Mouse (Mus musculus) left cerebral cortex, adult 11 months (tissue): ENCODE data around the gene Kpna4.
"Not testable (repeated sequence)": the region's sequence is repeated elsewhere in the genome, so short reads cannot be mapped to it uniquely, and the experiment has no call there.

Experiments
- DNase-seq: peaks from one replicate; pipeline ENCODE4 v3.0.0; 2022; ENCODE audit warnings: low spot score

Kpna4 gene

DNA sequence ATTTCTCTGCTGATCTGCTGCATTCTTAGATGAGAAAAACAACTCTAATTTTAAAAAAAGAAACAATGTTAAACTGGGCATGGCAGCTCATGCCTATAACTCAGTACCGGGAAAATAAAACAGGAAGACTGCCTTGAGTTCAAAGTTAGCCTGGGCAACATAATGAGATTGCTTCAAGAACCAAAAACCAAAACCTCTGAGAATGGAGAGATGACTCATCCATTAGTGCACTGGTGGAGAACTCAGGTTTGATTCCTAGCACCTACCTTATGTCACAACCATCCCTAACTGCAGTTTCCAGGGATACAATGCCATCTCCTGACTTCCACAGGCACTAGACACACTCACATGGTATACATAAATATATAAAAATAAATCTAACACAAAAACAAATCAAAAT lies 17.8 kb downstream of the Kpna4 start:
- DNase-seq, result no peak

GRCm38 (mm10) chr3:69094456-69094855 lies 32.5 kb downstream of the Kpna4 start:
- DNase-seq, result no peak

DNA sequence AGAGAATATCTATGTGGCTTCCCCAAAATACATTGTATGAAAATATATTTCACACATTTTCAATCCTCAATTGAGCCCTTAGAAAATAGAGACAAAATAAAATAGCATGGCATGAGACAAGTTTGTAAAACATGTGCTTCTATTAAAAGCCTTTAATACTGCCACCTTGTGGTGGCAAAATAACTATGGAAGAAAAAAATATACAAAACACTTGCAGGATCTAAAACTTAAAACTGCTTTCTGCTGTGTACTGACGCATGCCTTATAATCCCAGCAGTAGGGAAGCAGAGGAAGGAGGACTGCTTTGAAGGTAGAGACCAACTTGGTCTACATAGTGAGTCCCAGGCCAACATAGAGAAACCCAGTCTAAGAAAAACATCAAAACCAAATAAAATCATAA lies 62.9 kb downstream of the Kpna4 start:
- DNase-seq, result no peak

GRCm38 (mm10) chr3:69062764-69063163 lies 64.1 kb downstream of the Kpna4 start:
- no peak for DNase-seq

- no peak for DNase-seq
Measured at GRCm38 (mm10) chr3:69060672-69061071, 66.2 kb downstream of the Kpna4 start.

GRCm38 (mm10) chr3:69055871-69056270 lies 71.0 kb downstream of the Kpna4 start:
- DNase-seq, result no peak

GRCm38 (mm10) chr3:69054760-69055432 lies 72.0 kb downstream of the Kpna4 start:
- DNase-seq, result no peak

GRCm38 (mm10) chr3:69051894-69052293 lies 75.0 kb downstream of the Kpna4 start:
- DNase-seq, result no peak

DNA sequence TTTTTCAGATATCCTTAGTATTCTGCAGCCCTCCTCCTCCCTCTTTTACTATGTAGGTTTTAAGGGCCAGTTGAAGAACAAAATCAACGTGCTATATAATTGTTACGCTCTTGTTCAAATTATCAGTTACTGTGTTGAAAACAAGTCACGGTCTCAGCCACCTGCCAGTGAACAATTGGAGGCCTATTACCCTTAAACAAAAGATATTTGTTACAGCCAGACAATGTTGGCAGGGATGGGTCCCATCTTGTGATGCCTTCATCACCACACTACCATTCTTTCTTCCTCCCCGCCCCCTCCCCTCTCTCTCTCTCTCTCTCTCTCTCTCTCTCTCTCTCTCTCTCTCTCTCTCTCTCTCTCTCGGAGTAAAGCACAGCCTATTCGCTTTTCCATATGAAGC lies 77.9 kb downstream of the Kpna4 start:
- DNase-seq, result peak; percentile 41

GRCm38 (mm10) chr3:69047684-69048083 lies 79.2 kb downstream of the Kpna4 start:
- DNase-seq, result no peak

- no peak for DNase-seq
Measured at GRCm38 (mm10) chr3:69046509-69046908, 80.4 kb downstream of the Kpna4 start.

DNA sequence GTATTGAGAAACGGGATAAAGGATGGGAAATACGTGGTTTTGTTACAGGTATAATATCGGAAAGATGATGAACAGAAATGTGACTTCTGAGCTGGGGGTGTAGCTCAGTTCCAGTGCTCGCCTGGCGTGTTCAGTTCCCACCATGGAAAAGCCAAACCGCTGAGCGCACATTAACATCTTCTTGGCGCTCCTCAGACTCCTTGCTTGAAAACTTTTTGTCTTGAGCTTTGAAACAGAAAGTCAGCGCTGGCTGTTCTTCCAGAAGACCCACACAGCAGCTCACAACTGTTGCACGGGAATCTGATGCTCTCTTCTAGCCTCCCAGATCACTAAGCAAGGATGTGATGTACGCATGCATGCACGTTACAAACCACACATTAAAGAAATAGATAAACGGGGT lies 81.2 kb downstream of the Kpna4 start:
- no peak for DNase-seq

- no peak for DNase-seq
Measured at GRCm38 (mm10) chr3:69045400-69045703, 81.6 kb downstream of the Kpna4 start.

DNA sequence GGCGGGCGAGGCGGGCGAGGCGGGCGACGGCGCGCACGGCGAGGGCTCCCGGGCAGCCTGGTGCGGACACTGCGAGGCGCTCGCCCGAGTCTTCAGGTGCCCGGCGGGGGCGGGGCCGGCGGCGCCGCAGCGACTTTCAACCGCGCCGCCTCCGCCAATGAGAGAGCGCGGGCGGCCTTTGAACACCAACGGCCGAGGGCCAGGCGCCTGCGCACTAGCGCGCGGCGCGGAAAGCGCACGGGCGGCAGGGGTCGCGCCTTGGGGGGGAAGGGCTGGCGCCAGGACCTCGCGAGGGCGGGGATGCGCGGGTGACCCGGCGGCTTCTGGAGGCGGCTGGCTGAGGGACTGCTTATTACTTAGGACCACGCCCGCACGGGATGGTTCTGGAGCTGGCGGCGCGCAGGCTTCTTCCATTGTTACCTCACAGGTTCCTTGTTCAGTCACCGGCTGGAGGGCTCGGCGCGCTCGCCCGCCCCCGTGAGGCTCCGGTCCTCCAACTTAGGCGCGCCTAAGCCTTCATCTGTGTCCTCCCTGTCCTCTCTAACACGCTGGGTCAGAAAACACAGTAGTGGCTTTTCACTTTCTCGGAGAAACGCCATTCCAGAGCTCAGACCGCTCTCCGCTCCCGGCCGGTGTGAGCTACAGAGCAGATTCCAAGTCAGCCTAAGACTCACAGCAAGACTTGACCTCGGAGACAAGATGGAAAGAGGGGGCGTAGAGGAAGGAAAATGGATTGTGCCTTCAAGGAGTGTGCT lies 82.1 kb downstream of the Kpna4 start, which contains the start of gene Trim59:
TSS of gene Trim59 (minus strand) at position 111 of the 755 bp plus-strand sequence.
- peak; percentile 82 for DNase-seq

- no peak for DNase-seq
Measured at GRCm38 (mm10) chr3:69044167-69044591, 82.7 kb downstream of the Kpna4 start.

- DNase-seq, result no peak
Measured at GRCm38 (mm10) chr3:69041298-69041697, 85.6 kb downstream of the Kpna4 start.

DNA sequence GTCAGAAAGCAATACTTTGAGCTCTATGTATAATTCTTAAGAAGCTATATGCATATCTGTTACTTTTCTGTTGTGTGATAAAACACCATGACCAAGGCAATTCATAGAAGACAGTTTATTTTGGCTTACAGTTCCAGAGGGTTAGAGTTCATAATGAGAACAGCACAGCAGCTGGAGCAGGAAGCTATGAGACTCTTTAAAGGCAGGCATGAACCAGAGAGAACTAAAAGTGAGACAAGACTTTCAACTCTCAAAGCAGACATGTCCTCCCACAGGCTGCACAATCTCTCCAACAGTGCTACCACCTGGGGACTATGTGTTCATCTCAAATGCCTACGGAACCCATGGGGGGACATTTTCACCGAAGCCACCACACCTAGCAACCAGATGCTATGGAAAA lies 86.8 kb downstream of the Kpna4 start:
- no peak for DNase-seq

GRCm38 (mm10) chr3:69026133-69026783 lies 100.7 kb downstream of the Kpna4 start:
- DNase-seq, result no peak

DNA sequence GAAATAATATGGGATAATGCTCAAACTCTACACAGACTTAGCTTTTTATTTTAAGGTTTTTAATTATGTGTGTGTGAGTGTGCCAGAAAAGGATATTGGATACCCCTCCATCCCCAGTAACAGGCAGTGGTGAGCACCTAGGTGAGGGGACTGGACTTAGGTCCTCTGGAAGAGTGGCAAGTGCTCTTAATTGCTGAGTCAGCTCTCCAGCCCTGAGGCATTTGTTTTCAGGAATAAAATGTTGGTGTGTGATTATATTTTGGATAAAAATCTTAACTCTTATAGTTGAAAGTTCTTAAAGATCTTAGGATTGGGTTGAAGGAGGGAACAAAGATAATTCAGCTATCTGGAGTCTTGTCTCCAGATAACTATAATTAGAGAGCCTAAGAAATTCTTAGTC lies 106.1 kb downstream of the Kpna4 start:
- DNase-seq, result no peak

- no peak for DNase-seq
Measured at GRCm38 (mm10) chr3:69020285-69020684, 106.6 kb downstream of the Kpna4 start.

DNA sequence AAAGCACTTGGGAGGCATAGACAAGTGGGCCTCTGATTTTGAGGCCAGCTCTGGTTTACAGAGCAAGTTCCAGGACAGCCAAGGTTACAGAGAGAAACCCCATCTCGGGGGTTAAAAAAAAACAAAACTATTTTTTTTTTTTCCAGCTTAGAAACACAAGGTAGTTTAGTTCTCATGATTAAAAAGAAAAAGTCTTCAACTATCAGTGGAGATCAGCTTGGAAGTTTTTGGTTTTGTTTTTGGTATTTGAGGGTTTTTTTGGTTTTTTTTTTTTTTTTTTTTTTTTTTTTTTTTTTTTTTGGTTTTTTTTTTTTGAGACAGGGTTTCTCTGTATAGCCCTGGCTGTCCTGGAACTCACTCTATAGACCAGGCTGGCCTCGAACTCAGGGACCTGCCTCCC lies 108.3 kb downstream of the Kpna4 start:
- DNase-seq, result not testable (repeated sequence)

DNA sequence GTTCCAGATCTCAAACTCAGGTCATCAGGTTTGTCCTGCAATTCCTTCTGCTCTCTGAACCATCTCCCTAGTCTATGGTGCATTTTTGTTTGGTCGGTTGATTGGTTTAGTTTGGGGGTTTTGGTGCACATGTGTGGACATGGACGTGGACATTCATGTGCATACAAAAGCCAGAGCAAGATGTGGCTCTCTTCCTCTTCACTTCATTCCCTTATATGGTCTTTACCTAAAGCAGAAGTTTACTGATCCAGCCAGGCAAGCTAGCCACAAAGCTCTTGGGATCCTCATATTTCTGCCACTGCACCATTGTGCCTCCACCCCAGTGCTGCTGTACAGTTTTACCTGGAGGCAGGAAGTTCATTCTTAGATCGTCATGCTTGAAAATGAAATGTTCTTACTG lies 109.7 kb downstream of the Kpna4 start:
- no peak for DNase-seq
